Mouse (Mus musculus) liver, postnatal 0 days (tissue): ENCODE data around the gene Atrip. TPM values are rescaled to one million over a fixed set of nuclear protein-coding genes. Genes with fewer than 3 reads are reported as not detected.

Source experiments
- ATAC-seq: fragments of 200-750 bp; cut with Nextera tagmentation; 2 replicates; pipeline ENCODE4 v1.8.0; 2017; ENCODE audit warnings: mild to moderate bottlenecking, moderate library complexity
- DNase-seq: peaks from one replicate; pipeline ENCODE4 v3.0.0-alpha.2; 2016
- H3K27ac ChIP-seq: fragments of 300-500 bp; sonication (generic); 2 replicates; pipeline ENCODE4 v1.5.1; 2014; ENCODE audit warnings: antibody characterized with exemption, moderate library complexity, mild to moderate bottlenecking, low read depth
- H3K27me3 ChIP-seq: fragments of 300-500 bp; sonication (generic); 2 replicates; pipeline ENCODE4 v1.6.1; 2014; ENCODE audit warnings: low read length, control low read depth, mixed read lengths; ENCODE audit not compliant: insufficient read depth
- H3K36me3 ChIP-seq: fragments of 300-500 bp; sonication (generic); replicated peaks from 2 replicates; pipeline ENCODE4 v1.6.1; 2014; ENCODE audit warnings: mild to moderate bottlenecking, control low read depth, low read length, moderate library complexity, mixed read lengths; ENCODE audit not compliant: insufficient read depth
- H3K4me1 ChIP-seq: fragments of 300-500 bp; sonication (generic); 2 replicates; pipeline ENCODE4 v1.6.1; 2014; ENCODE audit warnings: antibody characterized with exemption, mild to moderate bottlenecking, control low read depth; ENCODE audit not compliant: insufficient read depth
- H3K4me2 ChIP-seq: fragments of 300-500 bp; sonication (generic); 2 replicates; pipeline ENCODE4 v1.6.1; 2014; ENCODE audit warnings: low read depth, mild to moderate bottlenecking, low read length, moderate library complexity, mixed read lengths
- H3K4me3 ChIP-seq: fragments of 300-500 bp; sonication (generic); 2 replicates; pipeline ENCODE4 v1.5.1; 2014; ENCODE audit warnings: low read depth, low read length
- H3K9ac ChIP-seq: fragments of 300-500 bp; sonication (generic); replicated peaks from 2 replicates; pipeline ENCODE4 v1.6.1; 2014; ENCODE audit warnings: mild to moderate bottlenecking, moderate library complexity
- H3K9me3 ChIP-seq: fragments of 300-500 bp; sonication (generic); 2 replicates; pipeline ENCODE4 v1.6.1; 2016; ENCODE audit warnings: mild to moderate bottlenecking, control low read depth, low read length, mixed read lengths
- CTCF ChIP-seq: sonication (generic); IDR thresholded peaks from 2 replicates; pipeline ENCODE4 v1.5.1; 2016; ENCODE audit warnings: antibody characterized with exemption, low read depth
- EP300 ChIP-seq: IDR thresholded peaks from 2 replicates; pipeline ENCODE4 v1.6.1; 2016; ENCODE audit warnings: antibody characterized with exemption, low read depth, mild to moderate bottlenecking
- WGBS: fragments of 180-500 bp; shearing (Covaris S2); extraction: QIAGEN DNeasy Blood & Tissue Kit; methylation state at CpG from one replicate; pipeline ENCODE4 v1.1.7; 2014; ENCODE audit not compliant: insufficient replicate concordance; 5-methylcytosine and 5-hydroxymethylcytosine counted together
- polyA plus RNA-seq: library from polyadenylated mRNA; unstranded; fragments of >200 nt; fragmentation: Nextera tagmentation; extraction: Ambion mirVana; gene quantifications from 2 replicates; pipeline ENCODE4 v1.2.1, GENCODE M21; 2015

Gene Atrip
- polyA plus RNA-seq, 1 experiment from 2014 or later = 6.7 TPM

GRCm38 (mm10) chr9:109092799-109093198 lies 18.9 kb upstream of the Atrip start:
- no peaks in the 10 kb centered on the region for H3K9me3 ChIP-seq
- H3K4me1 ChIP-seq = peaks cover 20% of the 10 kb centered on the region
- no peak overlapping the region for H3K9ac ChIP-seq
- DNase-seq = peak; percentile 47
- ATAC-seq = peak; percentile 28
- TF ChIP-seq CTCF (0 out of 2 replicates have a peak, but pooled peaks have one; percentile 2), EP300 (no peak)
- peak overlapping the region; percentile 72 for H3K27ac ChIP-seq
- H3K4me3 ChIP-seq = no peak overlapping the region
- WGBS = 64% methylated on average over 6 of the region's 6 CpGs
- peaks cover 8% of the 10 kb centered on the region; the same call in 1 of the 2 replicates for H3K36me3 ChIP-seq
- H3K4me2 ChIP-seq = 0 out of 2 replicates have a peak overlapping the region, but pooled peaks have one; percentile 13
- H3K27me3 ChIP-seq = peaks cover 31% of the 10 kb centered on the region

DNA sequence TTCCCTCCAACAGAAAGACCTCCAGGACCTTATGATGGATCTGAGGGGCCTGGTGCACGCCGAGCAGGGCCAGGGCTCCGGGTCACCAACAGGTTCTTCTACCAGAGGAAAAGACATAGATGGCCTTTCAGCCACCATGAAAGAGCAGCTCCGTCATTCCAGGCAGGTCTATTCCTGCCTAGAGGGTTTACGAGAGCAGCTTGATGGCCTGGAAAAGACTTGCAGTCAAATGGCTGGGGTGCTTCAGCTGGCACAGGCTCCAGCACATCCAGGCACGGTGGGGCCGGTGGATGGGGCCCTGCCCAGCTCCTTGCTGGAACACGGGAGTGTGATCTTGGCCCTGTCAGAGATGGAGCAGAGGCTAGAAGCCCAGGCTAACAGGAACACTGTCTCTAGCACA lies 17.9 kb upstream of the Atrip start:
- H3K27me3 ChIP-seq = peaks cover 29% of the 10 kb centered on the region
- no peak for DNase-seq
- no peak overlapping the region for H3K27ac ChIP-seq
- H3K4me2 ChIP-seq = no peak overlapping the region
- no peak for ATAC-seq
- peaks cover 8% of the 10 kb centered on the region; the same call in 1 of the 2 replicates for H3K36me3 ChIP-seq
- no peak overlapping the region for H3K9ac ChIP-seq
- H3K4me1 ChIP-seq = peaks cover 17% of the 10 kb centered on the region
- WGBS = 93% methylated on average over 8 of the region's 8 CpGs
- H3K9me3 ChIP-seq = no peaks in the 10 kb centered on the region
- no peak overlapping the region for H3K4me3 ChIP-seq
- TF ChIP-seq CTCF (no peak), EP300 (no peak)

DNA sequence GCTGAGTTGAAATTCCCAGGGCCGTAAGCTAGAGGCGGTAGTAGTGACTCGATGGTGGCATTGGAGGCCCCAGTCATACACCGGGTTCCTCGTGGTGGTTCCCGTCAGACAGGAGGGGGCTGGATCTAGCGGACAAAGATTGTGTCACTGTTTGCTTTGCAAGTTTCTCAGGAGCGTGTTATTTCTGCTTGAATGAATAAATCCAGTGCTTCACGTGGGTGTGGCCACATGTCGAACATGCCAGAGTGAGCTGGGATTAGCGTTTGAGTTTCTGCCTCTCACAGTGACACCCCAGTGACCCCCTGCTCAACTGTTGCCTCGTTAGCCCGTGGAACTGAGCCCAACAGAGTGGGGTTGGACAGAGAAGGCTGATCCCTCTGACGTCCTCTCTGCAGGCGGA lies 16.5 kb upstream of the Atrip start:
- TF ChIP-seq EP300 = no peak
- no peak for TF ChIP-seq CTCF
- Histone ChIP-seq H3K4me1 (peaks cover 17% of the 10 kb centered on the region), H3K9ac (no peak overlapping the region), H3K4me3 (no peak overlapping the region), H3K27ac (peak overlapping the region; percentile 29), H3K27me3 (peaks cover 15% of the 10 kb centered on the region), H3K9me3 (no peaks in the 10 kb centered on the region), H3K36me3 (peaks cover 8% of the 10 kb centered on the region; the same call in 1 of the 2 replicates), H3K4me2 (0 out of 2 replicates have a peak overlapping the region, but pooled peaks have one; percentile 4)
- 65% methylated on average over 15 of the region's 15 CpGs for WGBS
- ATAC-seq = no peak
- no peak for DNase-seq

DNA sequence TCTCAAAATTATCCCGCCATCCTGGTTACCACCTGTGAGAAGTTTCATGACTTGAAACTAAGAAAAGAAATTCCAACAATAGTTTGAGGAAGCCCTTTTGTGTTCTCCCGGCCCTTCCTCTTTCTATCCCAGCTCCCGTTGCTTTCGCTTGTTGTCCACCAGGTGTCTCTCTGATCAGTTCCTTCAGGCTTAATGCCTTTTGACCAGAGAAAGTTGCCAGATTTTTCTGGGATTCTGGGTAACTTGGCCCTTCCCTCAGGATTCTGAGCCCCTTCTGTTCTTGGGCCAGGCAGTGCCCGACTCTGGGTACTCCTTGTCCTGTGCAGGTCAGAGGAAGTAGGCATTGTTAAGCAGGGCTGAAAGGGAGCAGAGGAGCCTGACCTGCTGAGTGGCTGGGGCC lies 14.1 kb upstream of the Atrip start:
- Histone ChIP-seq H3K9ac (no peak overlapping the region), H3K27ac (no peak overlapping the region), H3K27me3 (no peaks in the 10 kb centered on the region), H3K4me1 (peaks cover 13% of the 10 kb centered on the region), H3K9me3 (no peaks in the 10 kb centered on the region), H3K4me3 (no peak overlapping the region), H3K36me3 (peaks cover 8% of the 10 kb centered on the region; the same call in 1 of the 2 replicates), H3K4me2 (no peak overlapping the region)
- ATAC-seq = no peak
- TF ChIP-seq EP300 (no peak), CTCF (peak; percentile 69)
- 25% methylated on average over 5 of the region's 5 CpGs for WGBS
- DNase-seq = peak; percentile 12

GRCm38 (mm10) chr9:109084922-109085321 lies 11.0 kb upstream of the Atrip start:
- H3K27me3 ChIP-seq = no peaks in the 10 kb centered on the region
- 33% methylated on average over 2 of the region's 2 CpGs for WGBS
- no peak overlapping the region for H3K4me3 ChIP-seq
- no peak for ATAC-seq
- DNase-seq = no peak
- H3K36me3 ChIP-seq = no peaks in the 10 kb centered on the region; the same call in 1 of the 2 replicates
- no peaks in the 10 kb centered on the region for H3K9me3 ChIP-seq
- no peak overlapping the region for H3K4me2 ChIP-seq
- H3K27ac ChIP-seq = no peak overlapping the region
- TF ChIP-seq EP300 = no peak
- peak; percentile 67 for TF ChIP-seq CTCF
- no peak overlapping the region for H3K9ac ChIP-seq
- peaks cover 20% of the 10 kb centered on the region for H3K4me1 ChIP-seq

- H3K9me3 ChIP-seq = no peaks in the 10 kb centered on the region
- TF ChIP-seq CTCF (0 out of 2 replicates have a peak, but pooled peaks have one; percentile 3), EP300 (no peak; the same call in 1 of the 2 replicates)
- H3K27me3 ChIP-seq = no peaks in the 10 kb centered on the region
- peak within 1 kb of the TSS; percentile 73 for H3K27ac ChIP-seq
- H3K4me1 ChIP-seq = peaks cover 19% of the 10 kb centered on the region
- peak within 1 kb of the TSS; percentile 70 for H3K4me3 ChIP-seq
- no peaks in the 10 kb centered on the region; the same call in 1 of the 2 replicates for H3K36me3 ChIP-seq
- H3K4me2 ChIP-seq = peak within 1 kb of the TSS; percentile 77
- DNase-seq = peak; percentile 87
- H3K9ac ChIP-seq = peak within 1 kb of the TSS; percentile 83
- peak; percentile 99 for ATAC-seq
- WGBS = under 1% methylated on average over 37 of the region's 37 CpGs
Observed at GRCm38 (mm10) chr9:109082124-109082800, 8.3 kb upstream of the Atrip start, which contains the start of the genes Ccdc51 and Tma7. Ccdc51 (plus strand) TSS chr9:109082493. Tma7 (minus strand) TSS chr9:109082587.
